Mouse (Mus musculus) regulatory T cell (primary cell): ENCODE data around the gene Pip5k1a.
"Not testable (repeated sequence)": the region's sequence is repeated elsewhere in the genome, so short reads cannot be mapped to it uniquely, and the experiment has no call there.

Source experiments
- in situ Hi-C: fragments of 300-600 bp; cut with MboI, MseI; formaldehyde crosslinking; loops from one replicate; pipeline ENCODE4 v1.15.1; 2025; ENCODE audit warnings: high pct_unique_total_duplicates

Gene Pip5k1a

DNA sequence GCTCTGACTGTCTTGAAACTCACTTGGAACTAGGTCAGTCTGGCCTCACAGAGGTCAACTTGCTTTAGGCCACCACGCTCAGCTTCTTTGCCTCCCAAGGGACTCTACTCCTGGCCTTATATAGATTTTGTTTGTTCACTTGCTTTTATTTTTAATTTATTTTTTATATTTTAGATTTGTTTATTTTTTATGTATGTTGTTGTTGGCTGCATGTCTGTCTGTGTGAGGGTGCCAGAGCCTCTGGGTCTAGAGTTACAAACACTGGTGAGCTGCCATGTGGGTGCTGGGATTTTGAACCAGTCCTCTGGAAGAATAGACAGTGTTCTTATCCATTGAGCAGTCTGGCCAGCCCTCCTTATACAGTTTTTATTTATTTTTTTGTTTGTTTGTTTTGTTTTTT, 6.0 kb upstream of the Pip5k1a start:
- in situ Hi-C loops = no loop called here

- in situ Hi-C loops = no loop called here
Measured at GRCm38 (mm10) chr3:95110911-95111726, 4.4 kb upstream of the Pip5k1a start, which contains the start of gene Vps72. Vps72 (plus strand) TSS chr3:95111022.

DNA sequence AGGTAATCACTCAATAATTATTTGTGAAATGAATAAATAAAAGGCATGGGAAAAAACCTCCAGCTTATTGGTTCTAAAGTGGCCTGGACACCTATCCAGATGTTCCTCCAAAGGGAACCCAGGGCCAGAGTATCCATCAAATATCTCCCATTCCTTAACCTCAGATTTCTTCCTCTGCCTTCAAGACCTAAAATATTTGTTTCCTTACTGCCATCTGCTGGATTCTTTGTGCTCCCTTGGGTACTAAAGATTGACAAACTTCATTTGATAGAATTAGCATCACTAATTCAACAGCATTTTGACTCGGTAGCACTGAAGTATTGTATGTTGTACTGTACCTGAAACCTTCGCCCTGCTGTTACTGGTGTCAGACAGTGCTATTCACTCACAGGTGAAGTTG, 1.2 kb upstream of the Pip5k1a start:
- in situ Hi-C loops = no loop called here

DNA sequence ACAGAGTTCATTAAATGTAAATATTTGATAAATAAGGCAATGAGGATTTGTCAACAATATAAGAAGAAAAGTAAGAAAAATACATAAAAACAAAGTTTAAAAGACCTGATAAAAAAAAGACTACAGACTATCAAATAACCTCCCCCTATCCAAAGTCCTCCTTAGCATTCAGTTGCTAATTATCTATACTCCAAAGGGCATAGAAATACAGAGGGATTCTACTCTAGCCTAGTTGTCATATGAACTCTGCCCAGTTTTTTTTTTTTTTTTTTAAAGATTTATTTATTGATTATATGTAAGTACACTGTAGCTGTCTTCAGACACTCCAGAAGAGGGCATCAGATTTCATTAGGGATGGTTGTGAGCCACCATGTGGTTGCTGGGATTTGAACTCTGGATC, 578 bp upstream of the Pip5k1a start:
- in situ Hi-C loops = not testable (repeated sequence)

- in situ Hi-C loops = no loop called here
Measured at GRCm38 (mm10) chr3:95105586-95106337, 968 bp downstream of the Pip5k1a start.

- in situ Hi-C loops = no loop called here
Measured at GRCm38 (mm10) chr3:95105121-95105520, 1.6 kb downstream of the Pip5k1a start.

- in situ Hi-C loops = no loop called here
Measured at GRCm38 (mm10) chr3:95100854-95101253, 5.9 kb downstream of the Pip5k1a start.

- in situ Hi-C loops = no loop called here
Measured at GRCm38 (mm10) chr3:95088071-95088470, 18.7 kb downstream of the Pip5k1a start.

DNA sequence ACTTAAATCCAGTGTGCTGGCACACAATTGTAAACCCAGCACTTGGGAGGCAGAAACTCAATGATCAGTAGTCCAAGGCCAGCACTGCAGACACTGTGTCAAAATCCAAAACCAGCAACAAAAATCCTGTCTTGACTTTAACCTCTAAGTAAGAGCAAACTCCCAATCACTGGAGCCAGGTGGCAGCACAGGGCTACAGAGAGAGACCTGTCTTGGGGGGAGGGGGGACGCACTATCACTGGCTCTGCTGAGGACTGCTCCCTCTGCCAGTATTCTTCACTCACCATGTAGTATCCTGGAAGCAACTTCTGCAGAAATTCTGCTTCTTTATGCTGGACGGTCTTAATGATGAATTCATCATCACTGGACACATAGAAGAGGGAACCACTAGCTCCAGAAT, 35.1 kb downstream of the Pip5k1a start:
- in situ Hi-C loops = no loop called here

DNA sequence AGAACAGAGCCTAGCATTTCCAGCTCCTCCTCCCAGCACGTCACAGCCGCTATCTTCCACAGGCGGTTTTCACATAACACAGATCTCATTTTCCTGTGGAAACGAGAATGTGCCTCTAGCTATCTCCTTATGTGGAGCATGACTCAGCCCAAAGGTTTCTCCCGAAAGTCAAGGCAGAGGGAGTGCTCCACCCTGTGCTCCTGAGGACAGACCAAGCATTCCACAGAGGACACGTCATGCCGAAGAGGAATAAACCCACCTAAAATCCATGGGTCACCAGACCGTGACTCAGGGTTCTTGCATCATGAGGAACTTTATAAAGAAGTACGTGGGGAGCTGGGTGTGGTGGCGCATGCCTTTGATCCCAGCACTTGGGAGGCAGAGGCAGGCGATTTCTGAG, 40.2 kb downstream of the Pip5k1a start:
- in situ Hi-C loops = no loop called here

DNA sequence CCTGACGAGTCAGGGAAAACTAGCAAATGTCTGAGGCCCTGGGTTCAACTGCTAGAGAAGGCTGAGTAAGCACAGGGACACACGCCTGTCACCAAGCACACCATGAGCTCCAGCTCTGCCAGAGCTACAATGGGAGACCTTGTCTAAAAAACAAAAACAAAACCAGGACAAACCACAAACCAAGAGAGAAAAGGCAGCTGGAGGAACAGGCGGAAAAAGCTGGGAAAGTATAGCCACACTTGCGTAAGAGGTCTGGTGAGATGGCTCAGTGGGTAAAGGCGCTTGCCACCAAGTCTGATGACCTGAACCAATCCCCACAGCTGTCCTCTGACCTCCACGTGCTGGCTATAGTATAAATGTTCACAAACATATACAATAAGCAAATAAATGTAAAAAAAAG, 40.6 kb downstream of the Pip5k1a start:
- in situ Hi-C loops = no loop called here

DNA sequence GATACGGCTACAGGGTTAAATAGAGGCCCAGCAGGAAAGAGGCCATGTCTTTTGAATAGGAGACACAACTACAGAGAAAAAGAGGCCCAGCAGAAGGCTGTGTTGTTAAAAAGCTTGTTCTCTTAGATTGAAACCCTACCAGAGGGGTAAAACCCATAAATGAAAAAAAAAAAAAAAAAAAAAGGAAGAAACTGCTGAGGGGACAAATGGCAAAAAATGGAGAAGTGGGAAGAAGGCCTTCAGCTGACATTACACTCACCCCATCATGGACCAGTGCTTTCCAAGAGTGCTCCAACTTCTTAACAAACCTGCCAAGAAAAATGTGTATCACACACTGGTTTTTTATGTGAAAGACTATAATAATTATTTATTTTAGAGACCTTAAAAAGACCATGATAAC, 41.2 kb downstream of the Pip5k1a start:
- in situ Hi-C loops = no loop called here

DNA sequence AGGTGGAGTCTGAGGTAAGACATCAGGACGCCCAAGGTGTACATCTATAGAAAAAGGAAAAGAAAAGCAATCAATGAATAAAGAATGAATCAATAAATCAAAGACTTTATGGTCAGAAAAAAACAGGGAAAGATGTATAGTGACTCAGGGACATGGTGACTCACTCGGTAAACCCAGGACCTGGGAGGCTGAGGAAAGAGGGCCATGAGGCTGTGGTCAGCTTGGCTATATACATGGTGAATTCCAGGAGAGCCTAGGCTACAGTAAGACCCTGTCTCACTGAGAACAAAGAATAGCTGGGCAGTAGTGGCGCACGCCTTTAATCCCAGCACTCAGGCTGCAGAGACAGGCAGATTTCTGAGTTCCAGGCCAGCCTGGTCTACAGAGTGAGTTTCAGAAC, 43.0 kb downstream of the Pip5k1a start:
- in situ Hi-C loops = no loop called here

GRCm38 (mm10) chr3:95058078-95058477, 48.7 kb downstream of the Pip5k1a start:
- in situ Hi-C loops = no loop called here

DNA sequence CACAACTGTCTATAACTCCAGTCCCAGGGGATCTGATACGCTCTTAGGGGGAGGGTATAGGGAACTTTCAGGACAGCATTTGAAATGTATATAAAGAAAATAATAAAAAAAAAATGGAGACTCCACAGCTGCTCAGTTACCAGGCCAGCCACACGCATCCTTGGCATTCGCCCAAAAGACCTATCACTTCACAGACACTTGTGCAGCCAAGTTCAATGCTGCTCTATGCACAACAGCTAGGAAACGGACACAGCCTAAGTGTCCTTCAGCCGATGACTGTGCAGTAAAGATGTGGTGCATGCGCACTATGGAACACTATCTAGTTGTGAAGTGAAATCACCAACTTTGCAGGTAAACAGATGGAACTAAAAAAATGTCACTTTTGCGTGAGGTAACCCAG, 50.5 kb downstream of the Pip5k1a start:
- in situ Hi-C loops = no loop called here

DNA sequence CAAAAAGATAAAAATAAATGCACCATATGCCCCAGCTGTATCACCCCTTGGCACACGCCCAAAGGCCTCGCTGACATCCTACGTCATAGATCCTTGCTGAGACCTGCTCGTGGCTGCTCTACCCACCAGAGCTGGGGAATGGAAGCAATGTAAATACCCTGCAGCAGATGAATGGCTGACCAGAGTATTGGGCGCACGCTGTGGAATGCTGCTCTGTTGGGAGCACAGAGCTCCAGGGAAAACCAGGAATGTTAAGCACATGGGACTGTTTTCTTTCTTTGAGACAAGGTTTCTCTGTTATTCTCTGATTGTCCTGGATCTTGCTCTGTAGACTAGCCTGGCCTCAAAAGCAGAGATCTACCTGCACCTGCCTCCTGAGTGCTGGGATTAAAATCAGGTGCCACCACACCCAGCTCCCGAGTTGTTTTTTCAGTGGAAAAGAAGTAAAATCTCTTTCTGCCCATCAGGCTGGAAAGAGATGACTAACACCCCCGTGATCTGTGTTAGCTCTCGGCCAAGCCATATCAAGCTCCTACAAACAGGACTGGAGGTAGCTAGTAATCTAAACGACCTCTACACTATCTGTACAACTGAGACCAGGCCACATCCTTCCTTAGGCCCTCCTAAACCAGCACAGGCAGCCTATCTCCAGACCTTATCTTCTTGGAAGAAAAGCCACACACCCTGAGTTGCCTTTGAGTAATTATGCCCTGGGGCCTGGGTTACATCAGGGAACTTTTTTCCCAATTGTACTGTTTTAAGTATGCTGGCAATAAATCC, 52.1 kb downstream of the Pip5k1a start:
- in situ Hi-C loops = no loop called here

DNA sequence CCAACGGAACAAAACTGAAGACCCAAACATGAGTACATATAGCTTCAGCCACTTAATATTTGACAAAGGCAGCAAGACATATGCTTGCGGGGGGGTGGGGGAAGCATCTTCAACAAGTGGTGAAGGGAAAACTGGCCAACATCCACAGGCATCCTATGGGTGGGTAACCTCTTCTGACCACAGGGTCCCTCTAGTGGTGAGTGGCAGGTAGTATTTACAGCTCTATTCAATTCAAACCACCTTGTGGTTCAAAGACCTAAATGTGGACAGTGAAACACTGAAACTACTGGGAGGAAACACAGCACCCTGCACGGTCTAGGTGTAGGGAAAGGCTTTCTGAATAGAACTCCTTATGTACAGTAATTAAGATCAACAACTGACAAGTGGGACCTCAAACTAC, 53.0 kb downstream of the Pip5k1a start:
- in situ Hi-C loops = no loop called here

DNA sequence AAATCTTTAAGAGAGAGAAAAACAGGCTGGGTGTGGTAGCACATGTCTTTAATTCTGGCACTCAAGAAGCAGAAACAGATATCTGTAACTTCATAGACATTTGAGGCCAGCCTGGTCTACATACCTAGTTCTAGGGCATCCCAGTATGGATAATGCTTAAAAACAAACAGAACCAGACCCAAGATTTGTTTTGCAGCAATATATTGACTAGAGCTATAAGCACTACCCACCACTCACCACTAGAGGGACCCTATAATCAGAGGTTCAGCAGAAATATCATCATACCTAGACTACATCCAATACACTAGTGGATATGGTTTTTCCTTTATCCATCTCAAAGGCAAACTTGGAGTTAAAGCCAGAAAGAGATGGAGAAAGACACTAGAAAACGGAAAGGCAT, 53.8 kb downstream of the Pip5k1a start:
- in situ Hi-C loops = no loop called here

DNA sequence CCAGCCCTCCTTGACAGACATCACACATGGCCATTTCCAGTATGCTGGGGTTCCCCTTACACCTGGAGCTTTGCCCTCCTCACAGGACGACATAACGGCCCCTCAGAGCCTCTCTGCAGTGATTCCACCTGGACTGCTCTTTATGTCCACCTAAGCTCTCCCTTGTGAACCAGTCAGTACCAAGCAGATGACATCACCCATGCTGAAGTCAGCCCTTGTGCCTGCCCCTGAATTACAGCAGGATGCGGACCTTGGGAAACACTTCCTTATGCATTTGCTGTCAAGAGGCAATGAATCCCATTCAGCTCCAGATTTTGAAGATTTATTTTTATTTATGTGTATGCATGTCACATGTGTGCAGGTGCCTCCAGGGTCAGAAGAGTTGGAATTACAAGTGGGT, 58.8 kb downstream of the Pip5k1a start:
- in situ Hi-C loops = no loop called here

DNA sequence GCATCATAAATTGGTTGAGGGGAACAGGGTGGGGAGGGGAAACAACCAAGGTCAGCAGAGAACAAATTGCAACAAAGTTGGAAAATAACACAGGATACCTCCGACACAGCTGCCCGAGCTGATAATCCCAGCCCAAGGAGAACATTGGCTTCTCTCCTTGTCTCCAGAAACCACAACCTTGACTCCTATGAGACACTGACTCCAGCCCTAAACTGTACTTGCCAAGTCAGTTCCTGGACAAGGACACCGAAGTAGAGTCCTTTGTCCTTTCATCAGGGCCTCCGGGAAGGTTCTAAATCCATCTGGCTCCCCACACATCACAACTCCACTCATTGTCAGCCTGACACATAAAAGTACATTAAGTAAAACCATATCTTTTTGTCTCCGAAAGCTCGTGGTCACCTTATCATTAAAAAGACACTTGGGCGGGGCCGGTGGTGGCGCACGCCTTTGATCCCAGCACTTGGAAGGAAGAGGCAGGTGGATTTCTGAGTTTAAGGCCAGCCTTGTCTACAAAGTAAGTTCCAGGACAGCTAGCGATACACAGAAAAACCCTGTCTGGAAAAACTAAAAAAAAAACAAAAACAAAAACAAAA, 60.2 kb downstream of the Pip5k1a start:
- in situ Hi-C loops = no loop called here

DNA sequence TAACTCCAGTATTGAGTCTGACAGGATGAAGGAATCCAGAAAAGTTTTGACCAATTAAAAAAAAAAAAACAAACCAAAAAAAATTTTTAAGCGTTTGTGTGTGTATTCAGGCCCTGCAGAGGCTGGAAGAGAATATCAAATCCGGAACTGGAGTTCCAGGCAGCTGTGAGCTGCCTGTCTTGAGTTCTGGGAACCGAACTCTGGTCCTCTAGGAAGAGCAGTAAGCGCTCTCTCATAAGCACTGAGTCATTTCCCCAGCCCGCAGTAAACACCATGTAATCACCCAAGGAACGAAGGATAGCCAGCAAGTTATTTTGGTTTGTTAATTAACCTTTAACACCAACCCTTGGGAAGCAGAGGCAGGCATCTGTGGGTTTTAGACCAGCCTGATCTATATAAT, 63.5 kb downstream of the Pip5k1a start:
- in situ Hi-C loops = no loop called here

DNA sequence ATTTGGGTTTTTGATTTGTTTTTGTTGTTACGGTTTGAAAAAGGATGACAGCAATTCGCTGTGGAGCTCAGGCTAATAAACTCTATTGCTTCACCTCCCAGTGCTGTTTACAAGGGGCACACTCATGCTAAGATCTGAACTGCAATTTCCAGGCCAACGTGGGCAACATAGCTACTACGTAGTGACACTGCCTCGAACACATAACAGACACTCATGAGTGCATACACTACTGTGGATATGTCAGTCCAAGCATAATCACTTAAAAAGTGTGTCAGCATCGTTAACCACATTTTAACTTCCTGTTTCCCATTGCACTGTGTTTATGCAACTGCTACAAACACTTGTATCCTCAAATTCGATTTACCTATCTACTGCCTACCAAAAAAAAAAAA, 63.9 kb downstream of the Pip5k1a start:
- in situ Hi-C loops = no loop called here
